Mouse (Mus musculus) bone marrow macrophage, adult 2 months (primary cell): Measurements from ENCODE around the gene Flii.

Experiments used
- CTCF ChIP-seq: IDR thresholded peaks from 2 replicates; pipeline ENCODE4 v1.5.1; 2012; ENCODE audit warnings: low read depth, mild to moderate bottlenecking, low read length, moderate library complexity
- POLR2A ChIP-seq: IDR thresholded peaks from 2 replicates; pipeline ENCODE4 v1.6.1; 2012; ENCODE audit warnings: mild to moderate bottlenecking, low read depth, low read length, borderline replicate concordance

DNA sequence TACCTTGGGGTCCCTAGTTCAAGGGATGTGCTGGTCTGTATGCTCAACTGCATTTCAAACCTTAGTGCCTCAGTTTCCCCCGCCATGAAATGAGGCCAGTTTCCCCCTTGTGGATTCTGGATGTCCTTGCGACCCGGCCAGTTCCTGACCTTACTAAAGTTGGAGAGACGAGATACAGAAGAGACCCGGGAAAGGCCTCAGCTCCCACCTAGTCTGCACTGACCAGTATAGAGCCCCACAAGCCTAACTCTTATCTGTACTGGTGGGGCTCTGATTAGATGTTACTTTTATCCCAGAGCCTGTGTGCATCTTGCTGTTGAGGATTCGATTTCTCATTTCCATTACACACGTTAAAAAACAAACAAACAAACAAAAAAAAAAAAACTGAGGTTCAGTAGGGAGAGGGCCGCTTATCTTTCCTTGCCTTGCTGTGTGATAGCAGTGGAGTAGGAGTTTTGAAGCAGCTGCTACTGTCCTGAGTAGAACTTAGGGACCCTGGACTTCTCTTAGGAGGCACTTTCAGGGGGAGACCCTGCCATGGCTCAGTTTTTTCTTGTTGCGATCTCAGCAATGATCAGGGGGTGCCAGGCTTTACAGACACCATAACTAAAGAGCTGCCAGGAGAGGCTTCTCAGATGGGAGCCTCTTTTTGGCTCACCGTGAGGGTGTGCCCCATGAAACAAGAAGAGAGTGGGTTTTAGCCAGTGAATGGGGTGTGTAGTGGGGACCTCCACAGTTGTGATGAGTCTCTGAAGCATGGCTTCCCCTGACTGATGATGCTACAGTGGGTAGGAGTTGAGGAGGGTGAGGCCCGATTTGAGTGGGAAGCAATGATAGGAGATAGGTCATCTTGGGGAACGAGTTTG, 26.5 kb downstream of the Flii start:
- TF ChIP-seq CTCF (no peak), POLR2A (no peak)
